Mouse (Mus musculus) monocyte, adult 59 days (primary cell): ENCODE measurements around the gene 2410141K09Rik. TPM values are rescaled to one million over a fixed set of nuclear protein-coding genes. Genes with fewer than 3 reads are reported as not detected.

Experiments
- total RNA-seq, 2 experiments: library from RNA; stranded (reverse); gene quantifications; one replicate each; pipeline ENCODE4 v1.2.4; 2023

Gene 2410141K09Rik
- not detected for total RNA-seq

DNA sequence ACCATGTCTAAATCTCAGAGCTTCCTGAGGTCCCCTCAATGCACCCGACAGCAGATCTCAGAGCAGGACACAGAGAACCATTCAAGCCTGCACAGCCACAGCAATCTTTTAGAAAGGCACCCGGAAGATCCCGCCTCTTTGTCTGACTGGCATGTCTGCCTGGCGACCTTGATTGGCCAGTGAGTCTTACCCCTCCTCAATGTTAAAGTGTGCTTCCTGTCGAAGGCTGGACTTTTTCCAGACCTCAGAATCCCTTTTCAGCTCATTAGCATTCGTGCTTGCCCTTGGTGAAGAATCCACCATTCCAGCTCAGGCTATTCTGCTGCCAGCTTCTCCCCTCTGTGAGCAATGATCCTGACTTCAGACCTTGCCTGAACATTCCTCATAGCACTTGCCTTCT lies at the start of gene 2410141K09Rik:
Gene 2410141K09Rik (minus strand): TSS at position 101 of the 400 bp plus-strand sequence.

Other genes starting within 250 kb of the 2410141K09Rik start
- not detected for gene Gm10772, start 213.5 kb downstream of the 2410141K09Rik start, total RNA-seq